Mouse (Mus musculus): ENCODE data around the gene Atat1.

GRCm38 (mm10) chr17:35865481-35866280 lies 44.2 kb downstream of the Atat1 start, which contains the start of gene Ppp1r18:
- TF ChIP-seq CTCF (IDR thresholded peaks at IDR 0.05; ENCODE audit: insufficient read depth, low read depth, low read length) = no peak
- no peak for TF ChIP-seq POLR2A (IDR thresholded peaks at IDR 0.05; ENCODE audit: insufficient read depth, low read depth, low read length)

Data from olfactory bulb, adult 2 months (tissue).